Mouse (Mus musculus) stomach, embryonic 16.5 days (tissue): ENCODE measurements around the gene Col4a2. TPM values are rescaled to one million over a fixed set of nuclear protein-coding genes. Genes with fewer than 3 reads are reported as not detected.
"Not testable (repeated sequence)": the region's sequence is repeated elsewhere in the genome, so short reads cannot be mapped to it uniquely, and the experiment has no call there.

Experiments
- ATAC-seq: fragments of 200-750 bp; cut with Nextera tagmentation; 2 replicates; pipeline ENCODE4 v1.8.0; 2017; ENCODE audit warnings: moderate number of reproducible peaks, moderate TSS enrichment; ENCODE audit not compliant: insufficient read depth, low FRiP score
- H3K27ac ChIP-seq: fragments of 300-500 bp; sonication (generic); 2 replicates; pipeline ENCODE4 v1.5.1; 2014; ENCODE audit warnings: low read length
- H3K27me3 ChIP-seq: fragments of 300-500 bp; sonication (generic); 2 replicates; pipeline ENCODE4 v1.6.1; 2014; ENCODE audit warnings: low read length, control low read depth, mixed read lengths; ENCODE audit not compliant: control insufficient read depth, insufficient read depth
- H3K36me3 ChIP-seq: fragments of 300-500 bp; sonication (generic); 2 replicates; pipeline ENCODE4 v1.6.1; 2014; ENCODE audit warnings: low read length; ENCODE audit not compliant: control insufficient read depth, insufficient read depth
- H3K4me1 ChIP-seq: fragments of 300-500 bp; sonication (generic); 2 replicates; pipeline ENCODE4 v1.6.1; 2014; ENCODE audit warnings: low read length, control low read depth, mixed read lengths; ENCODE audit not compliant: control insufficient read depth, insufficient read depth
- H3K4me2 ChIP-seq: fragments of 300-500 bp; sonication (generic); 2 replicates; pipeline ENCODE4 v1.6.1; 2014; ENCODE audit warnings: low read depth, low read length, mixed read lengths
- H3K4me3 ChIP-seq: fragments of 300-500 bp; sonication (generic); replicated peaks from 2 replicates; pipeline ENCODE4 v1.5.1; 2014; ENCODE audit warnings: mild to moderate bottlenecking, low read length
- H3K9ac ChIP-seq: fragments of 300-500 bp; sonication (generic); 2 replicates; pipeline ENCODE4 v1.6.1; 2014; ENCODE audit warnings: low read length
- H3K9me3 ChIP-seq: fragments of 300-500 bp; sonication (generic); replicated peaks from 2 replicates; pipeline ENCODE4 v1.6.1; 2016; ENCODE audit warnings: low read length, control low read depth; ENCODE audit not compliant: control insufficient read depth
- WGBS: fragments of 180-500 bp; shearing (Covaris S2); extraction: QIAGEN DNeasy Blood & Tissue Kit; methylation state at CpG from one replicate; pipeline ENCODE4 v1.1.7; 2014; 5-methylcytosine and 5-hydroxymethylcytosine counted together
- polyA plus RNA-seq: library from polyadenylated mRNA; unstranded; fragments of >200 nt; fragmentation: Nextera tagmentation; extraction: Ambion mirVana; gene quantifications from 2 replicates; pipeline ENCODE4 v1.2.1, GENCODE M21; 2015

Gene Col4a2
- polyA plus RNA-seq, 1 experiment from 2014 or later: 65.2 TPM

- no peak overlapping the region for H3K4me3 ChIP-seq
- WGBS: 55% methylated on average over 4 of the region's 4 CpGs
- no peak for ATAC-seq
- H3K9ac ChIP-seq: no peak overlapping the region
- H3K4me1 ChIP-seq: no peaks in the 10 kb centered on the region
- H3K27me3 ChIP-seq: peaks cover 4% of the 10 kb centered on the region
- H3K9me3 ChIP-seq: no peaks in the 10 kb centered on the region
- H3K27ac ChIP-seq: no peak overlapping the region
- no peaks in the 10 kb centered on the region for H3K36me3 ChIP-seq
- H3K4me2 ChIP-seq: no peak overlapping the region
Observed at GRCm38 (mm10) chr8:11487229-11487628, 174.6 kb downstream of the Col4a2 start.

GRCm38 (mm10) chr8:11492340-11492739, 179.7 kb downstream of the Col4a2 start:
- 79% methylated on average over 2 of the region's 2 CpGs for WGBS
- not testable (repeated sequence) for H3K9ac ChIP-seq, H3K9me3 ChIP-seq, H3K36me3 ChIP-seq, H3K4me1 ChIP-seq, H3K27me3 ChIP-seq, ATAC-seq, H3K27ac ChIP-seq, H3K4me2 ChIP-seq, H3K4me3 ChIP-seq

- no peaks in the 10 kb centered on the region for H3K9me3 ChIP-seq
- peak within 1 kb of the TSS; percentile 79 for H3K4me2 ChIP-seq
- H3K4me3 ChIP-seq: peak within 1 kb of the TSS; percentile 89
- ATAC-seq: peak; percentile 99
- H3K4me1 ChIP-seq: peaks cover 15% of the 10 kb centered on the region
- no peaks in the 10 kb centered on the region for H3K36me3 ChIP-seq
- H3K27ac ChIP-seq: peak within 1 kb of the TSS; percentile 66; the same call in 1 of the 2 replicates
- H3K27me3 ChIP-seq: no peaks in the 10 kb centered on the region
- WGBS: 3% methylated on average over 73 of the region's 73 CpGs
- peak within 1 kb of the TSS; percentile 94 for H3K9ac ChIP-seq
Observed at GRCm38 (mm10) chr8:11497017-11497990, 184.7 kb downstream of the Col4a2 start, which contains the start of gene Naxd. Gene Naxd, plus strand, starts transcription at chr8:11497506.

- H3K4me1 ChIP-seq: peaks cover 15% of the 10 kb centered on the region
Observed at GRCm38 (mm10) chr8:11498281-11498680, 185.7 kb downstream of the Col4a2 start.

More at GRCm38 (mm10) chr8:11498281-11498680, 185.7 kb downstream of the Col4a2 start:
- H3K27ac ChIP-seq: no peak overlapping the region
- peak overlapping the region; percentile 89 for H3K4me3 ChIP-seq
- no peaks in the 10 kb centered on the region for H3K9me3 ChIP-seq
- no peaks in the 10 kb centered on the region for H3K27me3 ChIP-seq
- peak overlapping the region; percentile 94 for H3K9ac ChIP-seq
- 62% methylated on average over 12 of the region's 12 CpGs for WGBS
- peak overlapping the region; percentile 71 for H3K4me2 ChIP-seq
- no peaks in the 10 kb centered on the region for H3K36me3 ChIP-seq
- no peak for ATAC-seq

Other genes with a start within 250 kb of the Col4a2 start
- 207 and 211 TPM in 2 replicates for gene Col4a1, start within 50 bp of the Col4a2 start, polyA plus RNA-seq
- gene Rab20, start 165.9 kb downstream of the Col4a2 start, polyA plus RNA-seq: 7.5 and 8.1 TPM in 2 replicates
- gene Naxd, start 184.7 kb downstream of the Col4a2 start, polyA plus RNA-seq: 110 and 117 TPM in 2 replicates
- 24.3 and 26.9 TPM in 2 replicates for gene Cars2, start 238.0 kb downstream of the Col4a2 start, polyA plus RNA-seq
- 24.7 and 24.9 TPM in 2 replicates for gene Ing1, start 242.8 kb downstream of the Col4a2 start, polyA plus RNA-seq